Mouse (Mus musculus) midbrain, postnatal 0 days (tissue): ENCODE data around the gene Gopc. TPM values are rescaled to one million over a fixed set of nuclear protein-coding genes. Genes with fewer than 3 reads are reported as not detected.
"Not testable (repeated sequence)": the region's sequence is repeated elsewhere in the genome, so short reads cannot be mapped to it uniquely, and the experiment has no call there.

Source experiments
- ATAC-seq: fragments of 200-750 bp; cut with Nextera tagmentation; 2 replicates; pipeline ENCODE4 v1.8.0; 2017; ENCODE audit warnings: moderate number of reproducible peaks, mild to moderate bottlenecking, moderate TSS enrichment, moderate library complexity; ENCODE audit not compliant: low FRiP score
- DNase-seq: peaks from one replicate; pipeline ENCODE4 v3.0.0-alpha.2; 2015; ENCODE audit warnings: low spot score
- H3K27ac ChIP-seq: fragments of 300-500 bp; sonication (generic); 2 replicates; pipeline ENCODE4 v1.5.1; 2014; ENCODE audit warnings: low read depth, mild to moderate bottlenecking, low read length, mixed read lengths
- H3K27me3 ChIP-seq: fragments of 300-500 bp; sonication (generic); 2 replicates; pipeline ENCODE4 v1.6.1; 2014; ENCODE audit warnings: low read length, control low read depth, mixed read lengths; ENCODE audit not compliant: insufficient read depth
- H3K36me3 ChIP-seq: fragments of 300-500 bp; sonication (generic); 2 replicates; pipeline ENCODE4 v1.6.1; 2014; ENCODE audit warnings: low read length, control low read depth, mixed read lengths; ENCODE audit not compliant: insufficient read depth
- H3K4me1 ChIP-seq: fragments of 300-500 bp; sonication (generic); 2 replicates; pipeline ENCODE4 v1.6.1; 2014; ENCODE audit warnings: mild to moderate bottlenecking, control low read depth, antibody characterized with exemption, low read length, mixed read lengths; ENCODE audit not compliant: insufficient read depth
- H3K4me2 ChIP-seq: fragments of 300-500 bp; sonication (generic); 2 replicates; pipeline ENCODE4 v1.6.1; 2014; ENCODE audit warnings: low read depth, mild to moderate bottlenecking, low read length, mixed read lengths; ENCODE audit not compliant: poor library complexity, severe bottlenecking
- H3K4me3 ChIP-seq: fragments of 300-500 bp; sonication (generic); 2 replicates; pipeline ENCODE4 v1.5.1; 2014; ENCODE audit warnings: low read depth, mild to moderate bottlenecking, low read length, moderate library complexity
- H3K9ac ChIP-seq: fragments of 300-500 bp; sonication (generic); replicated peaks from 2 replicates; pipeline ENCODE4 v1.6.1; 2014; ENCODE audit warnings: mild to moderate bottlenecking, low read length, moderate library complexity, mixed read lengths; ENCODE audit not compliant: poor library complexity, severe bottlenecking
- H3K9me3 ChIP-seq: fragments of 300-500 bp; sonication (generic); 2 replicates; pipeline ENCODE4 v1.6.1; 2016; ENCODE audit warnings: low read length, control low read depth
- CTCF ChIP-seq: IDR thresholded peaks from 2 replicates; pipeline ENCODE4 v1.5.1; 2016; ENCODE audit warnings: antibody characterized with exemption, mild to moderate bottlenecking
- WGBS: fragments of 180-500 bp; shearing (Covaris S2); extraction: QIAGEN DNeasy Blood & Tissue Kit; methylation state at CpG from one replicate; pipeline ENCODE4 v1.1.7; 2014; 5-methylcytosine and 5-hydroxymethylcytosine counted together
- polyA plus RNA-seq: library from polyadenylated mRNA; unstranded; fragments of >200 nt; fragmentation: Nextera tagmentation; extraction: Ambion mirVana; gene quantifications from 2 replicates; pipeline ENCODE4 v1.2.1, GENCODE M21; 2015
- total RNA-seq: library from RNA; depleted of rRNA; stranded (reverse); fragments of >200 nt; gene quantifications from 2 replicates; pipeline ENCODE4 v1.2.3, GENCODE M21; 2014

The Gopc gene
- total and polyA plus RNA-seq, 2 experiments from 2014 or later = 18.0 to 23.1 TPM

GRCm38 (mm10) chr10:52353184-52353583 is 28.7 kb downstream of the Gopc start:
- Histone ChIP-seq H3K27me3 (no peaks in the 10 kb centered on the region), H3K27ac (no peak overlapping the region), H3K4me1 (no peaks in the 10 kb centered on the region), H3K36me3 (peaks cover 13% of the 10 kb centered on the region), H3K9me3 (no peaks in the 10 kb centered on the region), H3K4me3 (no peak overlapping the region), H3K9ac (no peak overlapping the region), H3K4me2 (no peak overlapping the region)
- no peak for DNase-seq
- ATAC-seq = no peak
- peak; percentile 24 for TF ChIP-seq CTCF
- 74% methylated on average over 9 of the region's 9 CpGs for whole genome bisulfite sequencing

- not testable (repeated sequence) for DNase-seq, H3K27ac ChIP-seq, H3K27me3 ChIP-seq, ATAC-seq, H3K4me2 ChIP-seq, H3K9me3 ChIP-seq, H3K4me3 ChIP-seq, H3K9ac ChIP-seq, H3K4me1 ChIP-seq
- 96% methylated on average over 4 of the region's 4 CpGs for WGBS
- H3K36me3 ChIP-seq = peaks cover 26% of the 10 kb centered on the region
- TF ChIP-seq CTCF = peak; percentile 29; the same call in 1 of the 2 replicates
Measured at GRCm38 (mm10) chr10:52343324-52343723, 38.6 kb downstream of the Gopc start.

GRCm38 (mm10) chr10:52331007-52331406 is 50.9 kb downstream of the Gopc start:
- Histone ChIP-seq H3K4me3 (no peak overlapping the region), H3K4me1 (no peaks in the 10 kb centered on the region), H3K27ac (no peak overlapping the region), H3K9me3 (no peaks in the 10 kb centered on the region), H3K36me3 (peaks cover 3% of the 10 kb centered on the region; the same call in 1 of the 2 replicates), H3K9ac (no peak overlapping the region), H3K27me3 (no peaks in the 10 kb centered on the region), H3K4me2 (no peak overlapping the region)
- TF ChIP-seq CTCF = peak; percentile 87
- 3% methylated on average over 1 of the region's 1 CpGs for WGBS
- peak; percentile 68 for DNase-seq
- no peak for ATAC-seq

- ATAC-seq = no peak
Measured at GRCm38 (mm10) chr10:52321918-52322317, 60.0 kb downstream of the Gopc start.

GRCm38 (mm10) chr10:52319506-52320286 is 62.2 kb downstream of the Gopc start:
- peaks cover 6% of the 10 kb centered on the region; the same call in 1 of the 2 replicates for H3K36me3 ChIP-seq
- ATAC-seq (no peak), DNase-seq (no peak)
- no peaks in the 10 kb centered on the region for H3K27me3 ChIP-seq
- TF ChIP-seq CTCF = no peak
- 93% methylated on average over 28 of the region's 28 CpGs for WGBS
- H3K27ac ChIP-seq = no peak overlapping the region
- H3K9me3 ChIP-seq = no peaks in the 10 kb centered on the region
- H3K4me2 ChIP-seq = no peak overlapping the region
- no peak overlapping the region for H3K9ac ChIP-seq
- H3K4me3 ChIP-seq = no peak overlapping the region
- no peaks in the 10 kb centered on the region for H3K4me1 ChIP-seq

More at GRCm38 (mm10) chr10:52321918-52322317, 60.0 kb downstream of the Gopc start:
- Histone ChIP-seq H3K27ac (no peak overlapping the region), H3K36me3 (peaks cover 6% of the 10 kb centered on the region; the same call in 1 of the 2 replicates), H3K4me3 (no peak overlapping the region), H3K9ac (no peak overlapping the region), H3K4me2 (no peak overlapping the region), H3K27me3 (no peaks in the 10 kb centered on the region), H3K4me1 (no peaks in the 10 kb centered on the region), H3K9me3 (no peaks in the 10 kb centered on the region)
- DNase-seq = no peak
- 93% methylated on average over 3 of the region's 3 CpGs for WGBS
- TF ChIP-seq CTCF = no peak

GRCm38 (mm10) chr10:52309196-52309595 is 72.7 kb downstream of the Gopc start:
- no peak overlapping the region for H3K27ac ChIP-seq
- H3K9me3 ChIP-seq = no peaks in the 10 kb centered on the region
- no peaks in the 10 kb centered on the region for H3K36me3 ChIP-seq
- H3K4me3 ChIP-seq = no peak overlapping the region
- TF ChIP-seq CTCF = no peak
- 81% methylated on average over 8 of the region's 8 CpGs for WGBS
- H3K4me1 ChIP-seq = no peaks in the 10 kb centered on the region
- no peak overlapping the region for H3K4me2 ChIP-seq
- no peaks in the 10 kb centered on the region for H3K27me3 ChIP-seq
- DNase-seq = no peak
- no peak for ATAC-seq
- H3K9ac ChIP-seq = no peak overlapping the region
